Mouse (Mus musculus): ENCODE data around the gene Rpl14. TPM values are rescaled to one million over a fixed set of nuclear protein-coding genes. Genes with fewer than 3 reads are reported as not detected.

Rpl14 gene
- total and polyA plus RNA-seq, 2 experiments from 2014 or later: 146 to 355 TPM

DNA sequence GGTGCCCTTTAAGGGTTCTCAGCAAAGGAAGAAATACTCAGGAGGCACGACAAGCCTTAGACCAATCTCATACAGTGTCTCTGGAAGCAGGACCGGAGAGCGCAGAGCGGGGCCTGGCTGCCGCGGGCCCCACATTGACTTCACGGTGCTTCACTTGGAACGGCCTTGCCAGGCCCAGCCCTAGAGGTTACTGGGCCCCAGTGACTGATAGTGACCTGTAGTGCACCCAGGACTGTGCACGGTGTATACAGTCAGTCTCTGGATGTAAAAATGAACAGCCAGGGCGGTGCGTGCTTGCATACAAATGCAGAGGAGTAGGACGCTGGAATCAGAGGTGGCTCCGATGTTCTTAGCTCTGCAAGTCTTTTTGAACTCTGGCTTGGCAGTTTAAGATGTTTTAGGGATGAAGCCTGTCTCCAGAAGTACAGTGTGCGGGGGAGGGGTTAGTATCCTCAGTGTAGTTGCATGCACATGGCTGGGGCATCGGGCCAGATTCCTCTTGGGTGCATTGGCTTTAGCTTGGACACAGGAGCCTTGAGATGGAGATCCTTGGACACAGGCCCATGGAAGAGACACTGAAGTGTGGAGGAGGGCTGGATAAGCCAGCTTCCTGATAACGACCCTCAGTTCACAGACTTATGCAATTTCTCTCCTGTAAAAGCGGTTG lies 31.1 kb downstream of the Rpl14 start:
- H3K27ac ChIP-seq (ENCODE audit: low read depth): no peak overlapping the region
- H3K9ac ChIP-seq (replicated peaks; ENCODE audit: low read depth, low read length): no peak overlapping the region
- no peaks in the 10 kb centered on the region for H3K4me1 ChIP-seq (ENCODE audit: control insufficient read depth, insufficient read depth)
- no peak for DNase-seq (ENCODE audit: low spot score)
- H3K36me3 ChIP-seq (replicated peaks; ENCODE audit: control insufficient read depth, insufficient read depth, low read length): no peaks in the 10 kb centered on the region
- TF ChIP-seq CTCF (IDR thresholded peaks at IDR 0.05; ENCODE audit: low read depth): no peak
- TF ChIP-seq EP300 (IDR thresholded peaks at IDR 0.05; ENCODE audit: low read depth): no peak
- H3K9me3 ChIP-seq (replicated peaks; ENCODE audit: control insufficient read depth, low read length): peaks cover 1% of the 10 kb centered on the region
- H3K4me2 ChIP-seq (ENCODE audit: low read depth, low read length): peak overlapping the region; percentile 30; the same call in 1 of the 2 replicates
- H3K27me3 ChIP-seq (ENCODE audit: control insufficient read depth, insufficient read depth, low read length): no peaks in the 10 kb centered on the region
- WGBS: 57% methylated on average over 17 of the region's 17 CpGs
- ATAC-seq (ENCODE audit: insufficient read depth, low read depth): peak; percentile 16; the same call in 1 of the 2 replicates
- no peak overlapping the region for H3K4me3 ChIP-seq (ENCODE audit: low read depth, low read length)

DNA sequence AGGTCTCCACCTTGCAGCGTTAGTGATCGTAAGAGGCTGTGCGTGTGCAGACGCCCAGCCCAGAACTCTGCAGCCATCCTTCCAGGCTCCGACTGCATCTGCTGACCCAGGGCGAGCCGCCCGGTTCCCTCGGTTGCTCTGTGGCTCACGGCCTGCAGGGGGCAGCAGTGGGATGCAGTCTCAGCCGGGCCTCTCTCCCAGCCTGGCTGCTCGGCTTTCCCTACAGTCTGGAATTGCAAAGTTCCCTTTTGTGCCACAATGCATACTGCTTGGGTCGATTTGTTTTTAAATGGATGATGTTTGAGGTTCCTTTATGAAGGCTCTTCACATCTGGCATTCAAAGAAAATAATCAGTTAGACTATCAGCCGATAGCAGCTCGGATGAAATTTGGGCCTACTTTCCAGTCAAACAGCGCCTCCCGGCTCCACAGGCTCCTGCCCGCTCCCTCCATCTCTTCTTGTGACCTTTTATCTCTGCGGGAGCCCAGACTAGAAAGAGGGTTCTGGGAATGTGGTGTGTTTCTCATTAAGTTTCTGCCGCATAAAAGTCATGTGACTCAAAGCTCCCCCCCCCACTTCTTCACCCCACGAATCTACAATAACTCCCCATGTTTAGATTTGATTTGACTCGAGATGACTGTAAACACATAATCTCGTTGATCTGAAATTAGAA lies 31.7 kb downstream of the Rpl14 start:
- H3K27me3 ChIP-seq (ENCODE audit: control insufficient read depth, insufficient read depth, low read length): no peaks in the 10 kb centered on the region
- 8% methylated on average over 23 of the region's 23 CpGs for WGBS
- H3K27ac ChIP-seq (ENCODE audit: low read depth): no peak overlapping the region
- no peak overlapping the region for H3K4me3 ChIP-seq (ENCODE audit: low read depth, low read length)
- H3K9ac ChIP-seq (replicated peaks; ENCODE audit: low read depth, low read length): no peak overlapping the region
- no peaks in the 10 kb centered on the region for H3K36me3 ChIP-seq (replicated peaks; ENCODE audit: control insufficient read depth, insufficient read depth, low read length)
- H3K4me1 ChIP-seq (ENCODE audit: control insufficient read depth, insufficient read depth): no peaks in the 10 kb centered on the region
- peaks cover 8% of the 10 kb centered on the region for H3K9me3 ChIP-seq (replicated peaks; ENCODE audit: control insufficient read depth, low read length)
- DNase-seq (ENCODE audit: low spot score) (peak; percentile 73), ATAC-seq (ENCODE audit: insufficient read depth, low read depth) (peak; percentile 82)
- peak overlapping the region; percentile 24; the same call in 1 of the 2 replicates for H3K4me2 ChIP-seq (ENCODE audit: low read depth, low read length)
- TF ChIP-seq CTCF (IDR thresholded peaks at IDR 0.05; ENCODE audit: low read depth): peak; percentile 97
- TF ChIP-seq EP300 (IDR thresholded peaks at IDR 0.05; ENCODE audit: low read depth): no peak

DNA sequence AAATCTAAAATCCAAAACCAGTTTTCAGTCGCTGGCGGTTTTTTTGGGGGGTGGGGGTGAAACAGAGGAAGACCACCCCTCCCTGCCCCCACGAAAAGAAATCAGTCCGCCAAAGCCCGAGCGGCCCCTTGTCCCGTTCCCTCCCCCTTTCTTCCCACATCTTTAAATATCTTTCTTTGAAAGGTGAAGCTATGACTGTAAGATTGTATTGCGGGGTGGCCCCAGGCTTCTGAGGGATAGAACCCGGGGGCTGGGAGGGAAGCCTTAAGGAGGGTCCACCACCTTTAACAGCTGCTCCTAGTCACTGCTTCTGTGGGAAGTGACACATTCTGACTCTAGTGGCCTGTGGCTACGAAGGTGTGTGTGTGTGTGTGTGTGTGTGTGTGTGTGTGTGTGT lies 32.3 kb downstream of the Rpl14 start:
- H3K4me2 ChIP-seq (ENCODE audit: low read depth, low read length): no peak overlapping the region
- ATAC-seq (ENCODE audit: insufficient read depth, low read depth) (no peak), DNase-seq (ENCODE audit: low spot score) (no peak)
- H3K4me1 ChIP-seq (ENCODE audit: control insufficient read depth, insufficient read depth): no peaks in the 10 kb centered on the region
- WGBS: 42% methylated on average over 10 of the region's 10 CpGs
- no peak overlapping the region for H3K9ac ChIP-seq (replicated peaks; ENCODE audit: low read depth, low read length)
- no peaks in the 10 kb centered on the region for H3K27me3 ChIP-seq (ENCODE audit: control insufficient read depth, insufficient read depth, low read length)
- H3K36me3 ChIP-seq (replicated peaks; ENCODE audit: control insufficient read depth, insufficient read depth, low read length): no peaks in the 10 kb centered on the region
- TF ChIP-seq EP300 (IDR thresholded peaks at IDR 0.05; ENCODE audit: low read depth): no peak
- TF ChIP-seq CTCF (IDR thresholded peaks at IDR 0.05; ENCODE audit: low read depth): no peak
- H3K27ac ChIP-seq (ENCODE audit: low read depth): no peak overlapping the region
- H3K9me3 ChIP-seq (replicated peaks; ENCODE audit: control insufficient read depth, low read length): peaks cover 13% of the 10 kb centered on the region
- H3K4me3 ChIP-seq (ENCODE audit: low read depth, low read length): no peak overlapping the region

DNA sequence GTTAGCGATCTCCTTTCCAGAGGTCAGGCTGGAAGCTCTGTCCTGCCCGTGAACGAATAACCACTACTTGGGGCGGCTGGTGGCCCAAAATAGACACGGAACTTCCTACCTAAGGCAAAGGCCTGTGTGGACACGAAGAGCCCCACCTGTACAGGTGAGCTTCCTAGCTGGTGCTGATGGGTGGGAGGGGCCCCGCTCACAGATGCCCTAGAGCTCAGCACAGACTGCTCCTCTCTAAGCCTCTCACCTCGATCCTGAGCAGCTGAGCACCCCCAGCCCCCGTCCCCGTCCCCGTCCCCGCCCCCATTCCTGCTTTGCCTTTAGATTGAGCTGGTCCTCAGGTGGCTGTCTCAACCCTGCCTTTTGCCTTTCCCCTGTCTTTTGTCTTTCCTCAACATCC lies 32.7 kb downstream of the Rpl14 start:
- DNase-seq (ENCODE audit: low spot score) (no peak), ATAC-seq (ENCODE audit: insufficient read depth, low read depth) (no peak)
- peaks cover 17% of the 10 kb centered on the region for H3K9me3 ChIP-seq (replicated peaks; ENCODE audit: control insufficient read depth, low read length)
- no peak overlapping the region for H3K9ac ChIP-seq (replicated peaks; ENCODE audit: low read depth, low read length)
- H3K4me2 ChIP-seq (ENCODE audit: low read depth, low read length): no peak overlapping the region
- H3K27me3 ChIP-seq (ENCODE audit: control insufficient read depth, insufficient read depth, low read length): no peaks in the 10 kb centered on the region
- WGBS: 54% methylated on average over 12 of the region's 12 CpGs
- H3K27ac ChIP-seq (ENCODE audit: low read depth): no peak overlapping the region
- no peaks in the 10 kb centered on the region for H3K4me1 ChIP-seq (ENCODE audit: control insufficient read depth, insufficient read depth)
- H3K36me3 ChIP-seq (replicated peaks; ENCODE audit: control insufficient read depth, insufficient read depth, low read length): no peaks in the 10 kb centered on the region
- TF ChIP-seq EP300 (IDR thresholded peaks at IDR 0.05; ENCODE audit: low read depth): no peak
- no peak overlapping the region for H3K4me3 ChIP-seq (ENCODE audit: low read depth, low read length)

DNA sequence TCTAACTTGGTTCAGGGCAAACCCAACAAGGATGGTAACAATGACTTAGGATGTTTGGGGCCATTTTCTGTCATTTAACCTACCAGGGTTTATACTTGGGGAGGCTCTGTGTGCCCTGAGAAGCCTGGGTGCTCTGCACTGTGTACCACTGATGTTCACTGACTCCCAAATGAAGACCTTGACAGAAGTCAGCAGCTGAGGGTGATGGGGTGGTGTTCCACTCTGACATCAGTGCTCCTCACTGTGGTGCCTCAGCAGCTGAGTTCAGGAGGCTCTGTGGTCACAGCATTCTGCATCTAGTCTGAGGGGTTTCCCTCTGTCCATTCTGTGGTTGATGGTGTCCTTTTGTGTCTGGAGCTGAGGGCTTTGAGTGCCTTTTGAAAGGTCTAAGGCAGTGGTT lies 39.8 kb downstream of the Rpl14 start:
- H3K27ac ChIP-seq (ENCODE audit: low read depth): no peak overlapping the region
- H3K36me3 ChIP-seq (replicated peaks; ENCODE audit: control insufficient read depth, insufficient read depth, low read length): no peaks in the 10 kb centered on the region
- TF ChIP-seq EP300 (IDR thresholded peaks at IDR 0.05; ENCODE audit: low read depth) (no peak), CTCF (IDR thresholded peaks at IDR 0.05; ENCODE audit: low read depth) (no peak)
- DNase-seq (ENCODE audit: low spot score) (no peak), ATAC-seq (ENCODE audit: insufficient read depth, low read depth) (no peak)
- H3K4me1 ChIP-seq (ENCODE audit: control insufficient read depth, insufficient read depth): no peaks in the 10 kb centered on the region
- H3K4me3 ChIP-seq (ENCODE audit: low read depth, low read length): no peak overlapping the region
- H3K4me2 ChIP-seq (ENCODE audit: low read depth, low read length): no peak overlapping the region
- no peaks in the 10 kb centered on the region for H3K27me3 ChIP-seq (ENCODE audit: control insufficient read depth, insufficient read depth, low read length)
- no peak overlapping the region for H3K9ac ChIP-seq (replicated peaks; ENCODE audit: low read depth, low read length)
- peaks cover 17% of the 10 kb centered on the region for H3K9me3 ChIP-seq (replicated peaks; ENCODE audit: control insufficient read depth, low read length)
